Mouse (Mus musculus) intestine, postnatal 0 days (tissue): ENCODE results near the gene Chordc1. TPM values are rescaled to one million over a fixed set of nuclear protein-coding genes. Genes with fewer than 3 reads are reported as not detected.
A peak's percentile ranks its signal among the peaks of the same experiment; 100 is the strongest.

Experiments
- ATAC-seq: fragments of 200-750 bp; cut with Nextera tagmentation; 2 replicates; pipeline ENCODE4 v1.8.0; 2017; ENCODE audit warnings: mild to moderate bottlenecking, moderate TSS enrichment, moderate library complexity
- H3K27ac ChIP-seq: fragments of 300-500 bp; sonication (generic); 2 replicates; pipeline ENCODE4 v1.5.1; 2014; ENCODE audit warnings: mild to moderate bottlenecking, low read depth, low read length, moderate library complexity
- H3K27me3 ChIP-seq: fragments of 300-500 bp; sonication (generic); replicated peaks from 2 replicates; pipeline ENCODE4 v1.6.1; 2014; ENCODE audit warnings: low read length, mixed read lengths; ENCODE audit not compliant: control insufficient read depth, insufficient read depth
- H3K36me3 ChIP-seq: fragments of 300-500 bp; sonication (generic); 2 replicates; pipeline ENCODE4 v1.6.1; 2014; ENCODE audit warnings: mild to moderate bottlenecking, moderate library complexity; ENCODE audit not compliant: control insufficient read depth, insufficient read depth
- H3K4me1 ChIP-seq: fragments of 300-500 bp; sonication (generic); replicated peaks from 2 replicates; pipeline ENCODE4 v1.6.1; 2014; ENCODE audit warnings: antibody characterized with exemption, low read length, mixed read lengths; ENCODE audit not compliant: control insufficient read depth, insufficient read depth
- H3K4me2 ChIP-seq: fragments of 300-500 bp; sonication (generic); replicated peaks from 2 replicates; pipeline ENCODE4 v1.6.1; 2014; ENCODE audit warnings: low read depth, mild to moderate bottlenecking, moderate library complexity
- H3K4me3 ChIP-seq: fragments of 300-500 bp; sonication (generic); 2 replicates; pipeline ENCODE4 v1.5.1; 2014; ENCODE audit warnings: low read depth, low read length
- H3K9ac ChIP-seq: fragments of 300-500 bp; sonication (generic); 2 replicates; pipeline ENCODE4 v1.6.1; 2014; ENCODE audit warnings: mild to moderate bottlenecking, low read depth, low read length
- H3K9me3 ChIP-seq: fragments of 300-500 bp; sonication (generic); 2 replicates; pipeline ENCODE4 v1.6.1; 2016; ENCODE audit warnings: mixed run types; ENCODE audit not compliant: control insufficient read depth
- CTCF ChIP-seq: sonication (generic); IDR thresholded peaks from 2 replicates; pipeline ENCODE4 v1.5.1; 2016; ENCODE audit warnings: low read depth, mild to moderate bottlenecking, control low read depth, antibody characterized with exemption, moderate library complexity
- WGBS: fragments of 180-500 bp; shearing (Covaris S2); extraction: QIAGEN DNeasy Blood & Tissue Kit; methylation state at CpG from one replicate; pipeline ENCODE4 v1.1.7; 2014; 5-methylcytosine and 5-hydroxymethylcytosine counted together
- polyA plus RNA-seq: library from polyadenylated mRNA; unstranded; fragments of >200 nt; fragmentation: Nextera tagmentation; extraction: Ambion mirVana; gene quantifications from 2 replicates; pipeline ENCODE4 v1.2.1, GENCODE M21; 2015

Gene Chordc1
- polyA plus RNA-seq, 1 experiment from 2014 or later: 29.7 TPM

DNA sequence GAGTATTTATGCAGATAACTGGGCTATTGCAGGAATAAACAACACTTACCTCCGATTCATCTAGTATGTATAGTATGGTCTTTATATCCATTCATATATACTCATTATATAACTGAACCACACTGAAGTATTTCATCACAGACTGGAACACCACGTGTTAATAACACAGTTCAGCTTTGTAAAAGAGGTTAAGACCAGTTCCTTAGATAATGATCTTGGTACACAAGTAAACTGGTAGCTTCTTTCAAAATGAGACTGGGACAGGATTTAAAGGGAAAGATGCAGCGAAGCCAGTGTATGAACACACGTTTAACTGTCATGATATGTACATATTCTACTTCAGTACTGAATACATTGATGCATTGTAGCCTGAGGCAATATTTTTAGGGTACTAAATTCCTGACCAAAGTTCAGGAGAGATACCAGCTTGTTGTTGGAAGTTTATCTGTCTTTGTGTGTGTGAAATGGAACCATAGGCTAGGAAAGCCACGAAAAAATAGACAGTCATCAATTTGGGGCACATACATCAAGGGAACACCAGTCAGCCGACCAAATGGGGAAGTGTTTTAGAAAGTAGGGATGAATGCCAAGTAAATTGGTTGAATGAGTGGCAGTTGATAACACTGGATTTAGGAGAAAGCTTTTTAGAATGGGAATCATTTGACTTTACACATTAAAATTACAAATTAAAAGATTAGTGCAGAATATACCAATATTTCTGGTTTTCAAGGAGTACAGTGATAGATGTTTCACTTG lies 1.3 kb downstream of the Chordc1 start:
- Histone ChIP-seq H3K27ac (no peak overlapping the region), H3K4me1 (no peaks in the 10 kb centered on the region), H3K36me3 (peaks cover 11% of the 10 kb centered on the region; the same call in 1 of the 2 replicates), H3K9ac (peak overlapping the region; percentile 96), H3K4me3 (peak overlapping the region; percentile 88), H3K9me3 (no peaks in the 10 kb centered on the region), H3K4me2 (peak overlapping the region; percentile 75), H3K27me3 (no peaks in the 10 kb centered on the region)
- ATAC-seq: no peak
- 22% methylated on average over 6 of the region's 6 CpGs for WGBS
- no peak for TF ChIP-seq CTCF

DNA sequence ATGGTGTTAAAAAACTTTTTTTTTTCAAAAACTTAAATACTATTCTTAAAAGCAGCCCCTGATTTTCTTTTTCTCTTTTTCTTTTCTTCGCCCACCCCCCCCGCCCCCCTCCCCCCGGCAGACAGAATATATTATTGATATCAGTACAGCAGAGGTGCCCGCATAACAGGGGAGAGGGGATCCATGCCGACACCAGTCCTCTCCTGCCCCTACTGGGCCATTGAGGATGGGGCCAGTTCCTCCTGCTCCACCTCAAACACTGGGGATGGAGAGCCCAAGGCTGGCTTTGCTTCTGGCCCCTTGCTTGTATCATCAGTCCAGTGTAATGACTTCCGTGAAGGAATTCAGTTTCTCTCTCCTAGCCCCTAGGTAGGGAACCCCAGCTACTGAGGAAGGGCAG lies 6.4 kb downstream of the Chordc1 start:
- peaks cover 47% of the 10 kb centered on the region for H3K36me3 ChIP-seq
- no peak overlapping the region for H3K4me2 ChIP-seq
- no peaks in the 10 kb centered on the region for H3K27me3 ChIP-seq
- WGBS: 90% methylated on average over 6 of the region's 6 CpGs
- no peak overlapping the region for H3K27ac ChIP-seq
- H3K9me3 ChIP-seq: no peaks in the 10 kb centered on the region
- TF ChIP-seq CTCF: no peak
- H3K9ac ChIP-seq: no peak overlapping the region
- ATAC-seq: no peak
- no peak overlapping the region for H3K4me3 ChIP-seq
- no peaks in the 10 kb centered on the region for H3K4me1 ChIP-seq

DNA sequence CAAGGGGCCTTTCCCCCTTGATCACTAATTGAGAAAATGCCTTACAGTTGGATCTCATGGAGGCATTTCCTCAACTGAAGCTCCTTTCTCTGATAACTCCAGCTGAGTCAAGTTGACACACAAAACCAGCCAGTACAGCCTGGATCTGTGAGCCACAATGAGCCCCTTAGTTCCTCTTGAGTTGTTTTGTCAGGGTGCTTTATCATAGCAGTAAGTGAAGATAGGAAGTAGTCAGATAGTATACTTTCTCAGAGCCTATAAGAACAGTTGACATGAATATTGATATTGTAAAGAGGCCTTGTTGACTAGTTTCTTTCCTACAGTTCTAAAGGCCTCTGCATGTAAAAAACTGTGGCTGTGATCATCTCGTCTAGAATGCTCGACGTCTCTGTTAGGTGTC lies 28.1 kb downstream of the Chordc1 start:
- ATAC-seq: no peak

More for the DNA sequence above, 28.1 kb downstream of the Chordc1 start:
- H3K9ac ChIP-seq: no peak overlapping the region
- H3K4me1 ChIP-seq: no peaks in the 10 kb centered on the region
- H3K4me3 ChIP-seq: no peak overlapping the region
- H3K27ac ChIP-seq: no peak overlapping the region
- no peaks in the 10 kb centered on the region for H3K27me3 ChIP-seq
- WGBS: 88% methylated on average over 3 of the region's 3 CpGs
- TF ChIP-seq CTCF: no peak
- H3K36me3 ChIP-seq: 0 out of 2 replicates have a peak, but pooled peaks cover 6% of the 10 kb centered on the region
- no peak overlapping the region for H3K4me2 ChIP-seq
- no peaks in the 10 kb centered on the region for H3K9me3 ChIP-seq

Other genes with a start within 250 kb of the Chordc1 start
- gene Naalad2, start 110.9 kb downstream of the Chordc1 start, polyA plus RNA-seq: 1.1 TPM in 2 replicates
- not detected in 2 replicates for gene Ubtfl1, start 112.3 kb downstream of the Chordc1 start, polyA plus RNA-seq
- gene Mbd3l2, start 138.5 kb downstream of the Chordc1 start, polyA plus RNA-seq: not detected in 2 replicates
- gene Zfp558, start 186.1 kb downstream of the Chordc1 start, polyA plus RNA-seq: 0.68 and 0.80 TPM in 2 replicates
- gene Mbd3l1, start 186.2 kb downstream of the Chordc1 start, polyA plus RNA-seq: not detected in 2 replicates